In the genomic region with DNA sequence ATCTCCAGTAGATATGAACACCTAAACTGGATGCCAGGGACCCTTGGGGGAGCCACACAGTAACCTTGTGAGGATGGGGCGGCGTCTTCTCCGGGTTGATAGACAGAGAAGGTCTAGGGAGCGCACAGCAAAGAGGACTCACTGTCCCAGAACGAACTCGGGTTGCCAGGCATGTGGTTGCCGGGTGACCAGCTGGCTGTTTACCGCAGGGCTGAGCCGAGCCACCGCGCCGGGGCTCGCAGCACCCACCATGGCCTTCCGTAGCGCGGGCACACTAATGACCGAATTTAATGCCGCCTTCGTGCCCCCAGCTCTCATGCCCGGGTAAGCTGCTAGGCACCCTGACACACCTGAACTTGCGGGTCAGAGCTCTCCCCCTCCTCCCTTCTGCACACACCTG, we compare ENCODE assay signal across 8 mouse cellular contexts. TPM values are rescaled to one million over a fixed set of nuclear protein-coding genes. Genes with fewer than 3 reads are reported as not detected.
DNase-seq lines count a peak whose midpoint lies in the region; ATAC-seq and TF ChIP-seq lines count a peak whose summit lies in the region.
"Had no signal": no experiment of that assay in that cellular context is flagged by ENCODE, and none has a peak within 500 bp of the region (broad histone marks: within the 10 kb centered on the region; RNA-seq: fewer than 3 reads in every experiment).

A gene (plus strand): TSS at position 187 of the 400 bp plus-strand sequence.

- H3K4me3 ChIP-seq in lung, adult 2 months (replicated peaks; ENCODE audit: extremely low read depth, low read depth, low read length) = peak within 1 kb of the TSS; percentile 43
- peak within 1 kb of the TSS; percentile 34 for H3K4me3 ChIP-seq in forebrain, embryonic 12.5 days (replicated peaks)
- peak within 1 kb of the TSS; percentile 47 for H3K4me3 ChIP-seq in hindbrain, embryonic 10.5 days
- peak within 1 kb of the TSS; percentile 25; the same call in 1 of the 2 replicates for H3K4me3 ChIP-seq in midbrain, postnatal 0 days (ENCODE audit: low read depth, low read length)

- no peaks in the 10 kb centered on the region for H3K36me3 ChIP-seq in forebrain, embryonic 12.5 days (replicated peaks)
- H3K36me3 ChIP-seq in hindbrain, embryonic 10.5 days = no peaks in the 10 kb centered on the region
- no peaks in the 10 kb centered on the region for H3K36me3 ChIP-seq in midbrain, postnatal 0 days (ENCODE audit: insufficient read depth, low read length)

- no peak for ATAC-seq in forebrain, embryonic 12.5 days (ENCODE audit: low FRiP score)
- ATAC-seq in midbrain, postnatal 0 days (ENCODE audit: low FRiP score) = no peak
- no peak for ATAC-seq in erythroblast, adult 5-6 weeks (replicated peaks; ENCODE audit: low FRiP score, poor library complexity, severe bottlenecking)

- peak within 1 kb of the TSS; percentile 54 for H3K4me2 ChIP-seq in forebrain, embryonic 12.5 days
- H3K4me2 ChIP-seq in midbrain, postnatal 0 days (ENCODE audit: low read depth, low read length, poor library complexity, severe bottlenecking) = peak within 1 kb of the TSS; percentile 53

- no peak within 1 kb of the TSS for H3K27ac ChIP-seq in forebrain, embryonic 12.5 days
- H3K27ac ChIP-seq in hindbrain, embryonic 10.5 days = peak within 1 kb of the TSS; percentile 66; the same call in 1 of the 2 replicates
- H3K27ac ChIP-seq in midbrain, postnatal 0 days (ENCODE audit: low read depth, low read length) = no peak within 1 kb of the TSS

- no peaks in the 10 kb centered on the region for H3K9me3 ChIP-seq in forebrain, embryonic 12.5 days
- no peaks in the 10 kb centered on the region for H3K9me3 ChIP-seq in hindbrain, embryonic 10.5 days
- no peaks in the 10 kb centered on the region for H3K9me3 ChIP-seq in midbrain, postnatal 0 days (ENCODE audit: low read length)

- no peak within 1 kb of the TSS for H3K9ac ChIP-seq in forebrain, embryonic 12.5 days
- H3K9ac ChIP-seq in midbrain, postnatal 0 days (replicated peaks; ENCODE audit: low read length, poor library complexity, severe bottlenecking) = no peak within 1 kb of the TSS

- H3K4me1 ChIP-seq in lung, adult 2 months (ENCODE audit: control insufficient read depth, insufficient read depth, low read length) = no peaks in the 10 kb centered on the region
- peaks cover 28% of the 10 kb centered on the region for H3K4me1 ChIP-seq in forebrain, embryonic 12.5 days
- peaks cover 46% of the 10 kb centered on the region for H3K4me1 ChIP-seq in hindbrain, embryonic 10.5 days (replicated peaks)
- peaks cover 15% of the 10 kb centered on the region for H3K4me1 ChIP-seq in midbrain, postnatal 0 days (ENCODE audit: insufficient read depth, low read length)

- WGBS in lung, adult 2 months = 27% methylated on average over 21 of the region's 21 CpGs
- 15% methylated on average over 21 of the region's 21 CpGs for WGBS in forebrain, embryonic 12.5 days
- WGBS in hindbrain, embryonic 10.5 days = 9% methylated on average over 21 of the region's 21 CpGs
- WGBS in midbrain, postnatal 0 days = 15% methylated on average over 21 of the region's 21 CpGs

- no peak for DNase-seq in lung, adult 2 months
- no peak for DNase-seq in lung, postnatal 10 days
- DNase-seq in hindbrain, embryonic 10.5 days (ENCODE audit: low spot score) = peak; percentile 30
- peak; percentile 58 for DNase-seq in midbrain, postnatal 0 days (ENCODE audit: low spot score)
- DNase-seq in urinary bladder, postnatal 10 days (ENCODE audit: low spot score) = no peak

- TF ChIP-seq POLR2A in lung, adult 2 months (IDR thresholded peaks at IDR 0.05; ENCODE audit: borderline replicate concordance, extremely low read depth, low read depth, low read length) = 0 out of 2 replicates have a peak, but pooled peaks have one; percentile 24

- no peak for TF ChIP-seq CTCF in lung, adult 2 months (IDR thresholded peaks at IDR 0.05; ENCODE audit: insufficient read depth, low read length)
- no peak for TF ChIP-seq CTCF in midbrain, postnatal 0 days (IDR thresholded peaks at IDR 0.05)

- peaks cover 43% of the 10 kb centered on the region for H3K27me3 ChIP-seq in forebrain, embryonic 12.5 days
- H3K27me3 ChIP-seq in hindbrain, embryonic 10.5 days (ENCODE audit: insufficient read depth, poor library complexity, severe bottlenecking) = peaks cover 48% of the 10 kb centered on the region
- H3K27me3 ChIP-seq in midbrain, postnatal 0 days (ENCODE audit: insufficient read depth, low read length) = 0 out of 2 replicates have a peak, but pooled peaks cover 5% of the 10 kb centered on the region

RNA-seq across cellular contexts. Expression of the gene that starts here (rescaled TPM):
- polyA plus RNA-seq in lung, adult 2 months (2012; rRNA removed) = 24.4 and 25.3 TPM in 2 replicates
- not detected in 2 replicates for polyA plus RNA-seq in forebrain, embryonic 12.5 days (2016; fragmentation: Nextera tagmentation; extraction: Ambion mirVana)
- polyA plus RNA-seq in hindbrain, embryonic 10.5 days (2016; fragmentation: Nextera tagmentation; extraction: Ambion mirVana) = 1.4 TPM in 1 of 2 replicates, not detected in the other
- total RNA-seq in midbrain, postnatal 0 days (2014; rRNA removed) = 1.4 and 1.6 TPM in 2 replicates
- 2.9 and 3.4 TPM in 2 replicates for polyA plus RNA-seq in midbrain, postnatal 0 days (2015; fragmentation: Nextera tagmentation; extraction: Ambion mirVana)
- not detected in 2 replicates for total RNA-seq in erythroblast, adult 5-6 weeks (2015; ENCODE audit: low replicate concordance)
- total RNA-seq in erythroblast, adult 5-6 weeks (2017; ENCODE audit: low replicate concordance) = not detected in 2 replicates
- polyA plus RNA-seq: liver, embryonic 16.5 days had no signal

Comparison
In these comparisons a context has a peak if more than half of its experiments do, and no peak if none do; other contexts are left out.
1. DNase-seq: peak in hindbrain, embryonic 10.5 days (single experiment) and midbrain, postnatal 0 days (single experiment); none in lung, adult 2 months (single experiment), lung, postnatal 10 days (single experiment) and urinary bladder, postnatal 10 days (single experiment).
2. Peak in every context shown above with its lines, with median percentiles within 50 percentile points of each other: H3K4me3 ChIP-seq.